Mouse (Mus musculus) heart, embryonic 16.5 days (tissue): ENCODE results near the gene Shc3. TPM values are rescaled to one million over a fixed set of nuclear protein-coding genes. Genes with fewer than 3 reads are reported as not detected.

Experiments
- ATAC-seq: fragments of 200-750 bp; cut with Nextera tagmentation; replicated peaks from 2 replicates; pipeline ENCODE4 v1.8.0; 2017; ENCODE audit warnings: moderate number of reproducible peaks; ENCODE audit not compliant: insufficient read depth, low FRiP score; ENCODE audit errors: extremely low read depth
- H3K27ac ChIP-seq: fragments of 300-500 bp; sonication (generic); 2 replicates; pipeline ENCODE4 v1.5.1; 2014; ENCODE audit warnings: mild to moderate bottlenecking, low read length, control low read depth, moderate library complexity
- H3K27me3 ChIP-seq: fragments of 300-500 bp; sonication (generic); 2 replicates; pipeline ENCODE4 v1.6.1; 2014; ENCODE audit warnings: low read length, mixed read lengths; ENCODE audit not compliant: control insufficient read depth, insufficient read depth
- H3K36me3 ChIP-seq: fragments of 300-500 bp; sonication (generic); 2 replicates; pipeline ENCODE4 v1.6.1; 2014; ENCODE audit not compliant: control insufficient read depth, insufficient read depth
- H3K4me1 ChIP-seq: fragments of 300-500 bp; sonication (generic); 2 replicates; pipeline ENCODE4 v1.6.1; 2014; ENCODE audit warnings: low read length, mixed read lengths; ENCODE audit not compliant: control insufficient read depth, insufficient read depth
- H3K4me2 ChIP-seq: fragments of 300-500 bp; sonication (generic); 2 replicates; pipeline ENCODE4 v1.6.1; 2014; ENCODE audit warnings: low read depth, mild to moderate bottlenecking, control low read depth, low read length
- H3K4me3 ChIP-seq: fragments of 300-500 bp; sonication (generic); 2 replicates; pipeline ENCODE4 v1.5.1; 2014; ENCODE audit warnings: mild to moderate bottlenecking, control low read depth, low read length
- H3K9ac ChIP-seq: fragments of 300-500 bp; sonication (generic); 2 replicates; pipeline ENCODE4 v1.6.1; 2014; ENCODE audit warnings: low read length, control low read depth
- H3K9me3 ChIP-seq: fragments of 300-500 bp; sonication (generic); replicated peaks from 2 replicates; pipeline ENCODE4 v1.6.1; 2016; ENCODE audit warnings: low read length; ENCODE audit not compliant: control insufficient read depth
- WGBS: fragments of 180-500 bp; shearing (Covaris S2); extraction: QIAGEN DNeasy Blood & Tissue Kit; methylation state at CpG from one replicate; pipeline ENCODE4 v1.1.7; 2014; 5-methylcytosine and 5-hydroxymethylcytosine counted together
- polyA plus RNA-seq: library from polyadenylated mRNA; unstranded; fragments of >200 nt; fragmentation: Nextera tagmentation; extraction: Ambion mirVana; gene quantifications from 2 replicates; pipeline ENCODE4 v1.2.1, GENCODE M21; 2015

Gene Shc3
- polyA plus RNA-seq, 1 experiment from 2014 or later = 0.22 TPM

DNA sequence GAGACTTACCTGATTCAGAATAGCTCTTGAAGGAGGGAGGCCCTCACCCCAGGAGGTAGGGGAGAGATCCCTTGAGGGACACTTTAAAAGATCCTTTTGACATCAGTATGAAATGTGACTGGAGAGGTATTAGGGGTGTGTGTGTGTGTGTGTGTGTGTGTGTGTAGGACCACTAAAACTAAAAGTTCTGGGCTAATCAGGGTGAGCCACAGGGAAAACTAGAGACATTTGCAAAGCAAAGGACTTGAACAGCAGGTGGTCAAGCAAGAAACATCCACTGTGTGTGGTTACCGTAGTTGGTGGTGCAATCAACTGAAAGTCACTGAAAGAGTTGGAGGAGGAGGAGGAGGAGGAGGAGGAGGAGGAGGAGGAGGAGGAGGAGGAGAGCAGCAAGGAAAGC, 177.0 kb downstream of the Shc3 start:
- Histone ChIP-seq H3K36me3 (no peaks in the 10 kb centered on the region), H3K27ac (no peak overlapping the region), H3K9ac (no peak overlapping the region), H3K4me1 (peaks cover 9% of the 10 kb centered on the region), H3K4me2 (no peak overlapping the region), H3K27me3 (no peaks in the 10 kb centered on the region), H3K4me3 (no peak overlapping the region), H3K9me3 (peaks cover 10% of the 10 kb centered on the region; the same call in 1 of the 2 replicates)
- ATAC-seq = no peak
- WGBS = 82% methylated on average over 1 of the region's 1 CpGs

GRCm38 (mm10) chr13:51391359-51391916, 177.8 kb downstream of the Shc3 start:
- peaks cover 10% of the 10 kb centered on the region; the same call in 1 of the 2 replicates for H3K9me3 ChIP-seq
- peaks cover 9% of the 10 kb centered on the region for H3K4me1 ChIP-seq
- H3K9ac ChIP-seq = no peak overlapping the region
- no peaks in the 10 kb centered on the region for H3K36me3 ChIP-seq
- WGBS = 77% methylated on average over 6 of the region's 6 CpGs
- no peak overlapping the region for H3K4me2 ChIP-seq
- H3K4me3 ChIP-seq = no peak overlapping the region
- no peak for ATAC-seq
- H3K27me3 ChIP-seq = no peaks in the 10 kb centered on the region
- no peak overlapping the region for H3K27ac ChIP-seq

DNA sequence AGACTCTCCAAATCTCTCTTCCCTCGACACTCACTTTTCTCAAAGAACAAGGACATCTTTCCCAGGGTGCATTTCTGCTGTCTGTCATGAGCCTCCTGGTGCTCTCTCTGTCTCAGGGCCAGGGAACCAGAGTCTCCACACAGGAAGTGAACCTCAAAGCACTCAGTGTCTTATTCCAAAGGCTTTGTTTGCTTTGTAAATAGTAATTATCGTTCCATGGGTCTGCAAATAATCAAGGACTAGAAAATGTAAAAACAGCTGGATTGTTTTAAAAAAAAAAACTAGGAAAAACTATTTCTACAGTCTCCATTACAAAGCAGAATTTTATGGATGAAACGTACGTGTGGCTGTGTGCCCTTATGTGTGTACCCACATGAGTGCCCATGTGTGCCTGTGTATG, 178.8 kb downstream of the Shc3 start:
- no peak overlapping the region for H3K4me2 ChIP-seq
- no peaks in the 10 kb centered on the region for H3K27me3 ChIP-seq
- peaks cover 6% of the 10 kb centered on the region; the same call in 1 of the 2 replicates for H3K9me3 ChIP-seq
- no peak for ATAC-seq
- H3K4me3 ChIP-seq = no peak overlapping the region
- no peak overlapping the region for H3K9ac ChIP-seq
- H3K27ac ChIP-seq = no peak overlapping the region
- 62% methylated on average over 4 of the region's 4 CpGs for WGBS
- no peaks in the 10 kb centered on the region for H3K36me3 ChIP-seq
- peaks cover 9% of the 10 kb centered on the region for H3K4me1 ChIP-seq

- Histone ChIP-seq H3K27me3 (no peaks in the 10 kb centered on the region), H3K4me1 (peaks cover 11% of the 10 kb centered on the region), H3K4me2 (no peak overlapping the region), H3K36me3 (no peaks in the 10 kb centered on the region), H3K27ac (no peak overlapping the region), H3K4me3 (no peak overlapping the region), H3K9ac (no peak overlapping the region), H3K9me3 (peaks cover 2% of the 10 kb centered on the region)
- ATAC-seq = no peak
- 15% methylated on average over 4 of the region's 4 CpGs for WGBS
These were observed 181.3 kb downstream of the Shc3 start for GRCm38 (mm10) chr13:51387908-51388307.

DNA sequence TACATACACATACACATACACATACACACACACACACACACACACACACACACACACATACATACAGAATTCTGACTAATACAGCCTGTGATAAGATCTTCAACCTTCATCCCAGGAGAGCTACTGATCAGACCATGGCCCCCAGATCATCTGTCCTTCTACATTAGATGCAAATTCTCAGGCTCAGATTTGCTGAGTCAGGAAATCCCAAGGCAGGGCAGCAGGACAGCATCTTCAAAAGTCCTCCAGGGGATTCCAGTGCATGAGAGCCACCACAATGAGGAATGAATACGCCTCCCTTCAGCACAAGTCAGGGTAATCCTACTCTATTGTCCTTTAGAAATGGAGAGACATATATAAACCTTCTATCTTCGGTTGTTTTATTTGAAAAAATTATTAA, 184.3 kb downstream of the Shc3 start:
- peaks cover 4% of the 10 kb centered on the region for H3K9me3 ChIP-seq
- H3K9ac ChIP-seq = no peak overlapping the region
- H3K27ac ChIP-seq = no peak overlapping the region
- H3K4me1 ChIP-seq = peaks cover 20% of the 10 kb centered on the region
- 85% methylated on average over 2 of the region's 2 CpGs for WGBS
- H3K4me3 ChIP-seq = no peak overlapping the region
- no peaks in the 10 kb centered on the region for H3K36me3 ChIP-seq
- H3K27me3 ChIP-seq = no peaks in the 10 kb centered on the region
- no peak overlapping the region for H3K4me2 ChIP-seq
- ATAC-seq = no peak

DNA sequence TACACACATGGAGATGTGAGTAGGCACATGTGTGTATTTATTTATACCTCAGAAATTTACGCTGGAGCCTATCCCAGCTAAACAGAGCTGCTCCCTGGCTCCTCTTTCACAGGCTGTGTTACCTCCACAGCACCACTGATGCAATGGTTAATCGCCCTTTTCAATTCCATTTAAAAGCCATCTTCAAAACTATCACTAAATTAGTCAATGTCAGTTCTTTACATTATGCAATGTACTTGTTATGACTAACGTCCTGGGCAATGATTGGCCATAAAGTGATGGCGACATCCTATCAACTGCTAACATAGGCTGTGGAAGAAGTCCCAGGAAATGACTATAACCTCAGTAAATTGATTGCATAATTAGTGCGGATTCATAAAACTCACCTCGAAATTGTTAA, 187.7 kb downstream of the Shc3 start:
- 83% methylated on average over 6 of the region's 6 CpGs for WGBS
- no peak for ATAC-seq

More for the DNA sequence above, 187.7 kb downstream of the Shc3 start:
- Histone ChIP-seq H3K4me1 (peaks cover 33% of the 10 kb centered on the region), H3K4me3 (no peak overlapping the region), H3K27me3 (no peaks in the 10 kb centered on the region), H3K9ac (no peak overlapping the region), H3K9me3 (peaks cover 9% of the 10 kb centered on the region), H3K27ac (no peak overlapping the region), H3K36me3 (no peaks in the 10 kb centered on the region), H3K4me2 (no peak overlapping the region)

Other genes starting within 250 kb of the Shc3 start
- 23.4 and 30.2 TPM in 2 replicates for gene S1pr3, start 160.8 kb downstream of the Shc3 start, polyA plus RNA-seq
- gene Cks2, start 75.8 kb upstream of the Shc3 start, polyA plus RNA-seq = 231 and 263 TPM in 2 replicates
- 29.3 and 30.2 TPM in 2 replicates for gene Secisbp2, start 82.3 kb upstream of the Shc3 start, polyA plus RNA-seq
- gene Sema4d, start 224.3 kb upstream of the Shc3 start, polyA plus RNA-seq = 17.6 and 22.5 TPM in 2 replicates